Mouse (Mus musculus): ENCODE results near the gene 1700017D01Rik. TPM values are rescaled to one million over a fixed set of nuclear protein-coding genes. Genes with fewer than 3 reads are reported as not detected.
A peak's percentile ranks its signal among the peaks of the same experiment; 100 is the strongest.

1700017D01Rik gene
- total RNA-seq, 1 experiment from 2014 or later = not detected

- no peak for ATAC-seq (ENCODE audit: extremely low read depth, insufficient number of reproducible peaks, low FRiP score, poor library complexity, severe bottlenecking)
Observed at GRCm38 (mm10) chr19:11050286-11050685, 80.4 kb downstream of the 1700017D01Rik start.

- ATAC-seq (ENCODE audit: extremely low read depth, insufficient number of reproducible peaks, low FRiP score, poor library complexity, severe bottlenecking) = no peak
Observed at GRCm38 (mm10) chr19:11049426-11049825, 81.2 kb downstream of the 1700017D01Rik start.

DNA sequence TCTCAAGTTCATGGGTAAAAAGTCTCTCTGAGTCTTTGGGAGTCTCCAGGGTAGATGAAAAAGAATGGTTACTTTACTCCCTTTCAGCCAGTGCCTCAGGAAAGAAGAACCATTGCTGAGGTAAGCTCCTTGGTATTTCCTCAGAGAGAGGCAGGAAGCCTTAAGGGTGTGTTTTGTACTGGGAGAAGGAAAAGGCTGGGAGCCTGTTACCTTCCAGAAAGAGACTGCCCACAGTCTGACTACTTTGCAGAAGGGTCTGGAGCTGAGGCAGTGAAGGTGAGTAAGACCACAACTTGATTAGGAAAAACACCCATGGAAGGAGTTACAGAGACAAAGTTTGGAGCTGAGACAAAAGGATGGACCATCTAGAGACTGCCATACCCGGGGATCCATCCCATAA is 82.2 kb downstream of the 1700017D01Rik start:
- ATAC-seq (ENCODE audit: extremely low read depth, insufficient number of reproducible peaks, low FRiP score, poor library complexity, severe bottlenecking) = no peak

- peak; percentile 77 for ATAC-seq (ENCODE audit: extremely low read depth, insufficient number of reproducible peaks, low FRiP score, poor library complexity, severe bottlenecking)
Observed at GRCm38 (mm10) chr19:11048009-11048408, 82.7 kb downstream of the 1700017D01Rik start.

Other genes starting within 250 kb of the 1700017D01Rik start
- 11.5 and 17.2 TPM in 2 replicates for gene Tmem109, start 248.9 kb downstream of the 1700017D01Rik start, total RNA-seq (2017)
- gene Prpf19, start 235.6 kb downstream of the 1700017D01Rik start, total RNA-seq (2017) = 32.0 and 58.0 TPM in 2 replicates
- not detected in 2 replicates for gene Zp1, start 210.2 kb downstream of the 1700017D01Rik start, total RNA-seq (2017)
- gene Ptgdr2, start 193.7 kb downstream of the 1700017D01Rik start, total RNA-seq (2017) = 0.23 and 0.74 TPM in 2 replicates
- 11.7 and 14.3 TPM in 2 replicates for gene Ccdc86, start 181.6 kb downstream of the 1700017D01Rik start, total RNA-seq (2017)
- gene Ms4a10, start 156.2 kb downstream of the 1700017D01Rik start, total RNA-seq (2017) = not detected in 2 replicates
- not detected in 2 replicates for gene Ms4a15, start 137.6 kb downstream of the 1700017D01Rik start, total RNA-seq (2017)
- gene Ms4a18, start 112.8 kb downstream of the 1700017D01Rik start, total RNA-seq (2017) = not detected in 2 replicates
- 1.4 and 3.6 TPM in 2 replicates for gene Ms4a8a, start 49.8 kb downstream of the 1700017D01Rik start, total RNA-seq (2017)
- gene 1700025F22Rik, start 34.4 kb upstream of the 1700017D01Rik start, total RNA-seq (2017) = not detected in 2 replicates
- gene Ms4a13, start 65.9 kb upstream of the 1700017D01Rik start, total RNA-seq (2017) = not detected in 2 replicates
- gene Ms4a12, start 101.6 kb upstream of the 1700017D01Rik start, total RNA-seq (2017) = not detected in 2 replicates
- 552 and 558 TPM in 2 replicates for gene Ms4a1, start 135.4 kb upstream of the 1700017D01Rik start, total RNA-seq (2017)
- gene Ms4a5, start 153.0 kb upstream of the 1700017D01Rik start, total RNA-seq (2017) = not detected in 2 replicates
- gene Ms4a14, start 183.6 kb upstream of the 1700017D01Rik start, total RNA-seq (2017) = not detected in 2 replicates
- 0.49 TPM in 1 of 2 replicates, not detected in the other for gene Ms4a7, start 205.3 kb upstream of the 1700017D01Rik start, total RNA-seq (2017)
- gene Ms4a4a, start 244.6 kb upstream of the 1700017D01Rik start, total RNA-seq (2017) = 1.4 and 3.7 TPM in 2 replicates

Data from neutrophil, adult 5-6 weeks (primary cell).